Mouse (Mus musculus) c-Kit-positive CD71-positive TER-119-positive erythroid progenitor cells, embryonic 14.5 days (primary cell): Measurements from ENCODE around the gene Nadsyn1.

ENCODE experiments used
- DNase-seq: peaks from one replicate; pipeline ENCODE4 v3.0.0-alpha.2; 2013; ENCODE audit warnings: low spot score

Nadsyn1 gene

DNA sequence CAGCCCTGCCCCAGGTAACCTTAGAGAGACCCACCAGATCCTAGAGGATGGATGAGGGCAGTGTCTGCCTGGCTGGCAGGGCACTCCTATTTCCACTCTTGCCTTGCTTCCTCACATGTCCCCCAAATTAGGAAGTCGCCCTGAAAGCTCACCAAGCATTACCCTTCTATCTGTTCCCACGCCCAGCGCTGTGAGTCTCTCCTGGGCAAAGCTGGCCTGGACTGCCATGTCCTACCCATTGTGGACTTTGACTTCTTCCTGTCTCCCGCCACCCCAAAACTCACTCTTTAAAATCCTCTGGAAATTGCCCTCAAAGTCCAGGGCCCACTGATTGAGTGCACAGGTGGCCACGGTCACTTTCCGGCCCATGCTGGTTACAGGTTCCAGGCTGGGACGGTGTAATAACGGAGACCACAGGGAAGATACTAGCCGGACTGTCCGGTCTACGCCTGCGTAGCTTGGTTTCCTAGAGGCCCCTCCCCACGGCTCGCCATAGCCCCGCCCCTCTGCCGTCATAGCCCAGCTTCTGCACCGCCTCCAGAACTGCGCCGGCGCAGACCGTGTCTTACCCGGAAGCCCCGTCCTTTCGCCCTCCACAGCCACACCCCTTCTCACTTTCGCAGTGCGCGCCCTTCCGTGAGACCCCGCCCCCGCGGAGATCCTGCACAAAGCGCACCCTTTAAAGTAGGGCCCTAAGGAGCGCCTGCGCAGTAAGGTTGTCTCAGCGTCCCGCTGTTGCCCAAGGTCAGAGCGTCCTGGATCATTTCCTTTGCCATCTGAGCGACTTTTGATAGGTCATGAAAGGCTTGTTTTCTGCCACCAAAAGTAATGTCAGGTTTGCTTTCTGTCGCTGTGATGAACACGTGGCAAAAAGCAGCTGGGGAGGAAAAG, at the start of gene Nadsyn1, which contains the start of gene Dhcr7:
Gene Nadsyn1 (minus strand): TSS at position 475 of the 891 bp plus-strand sequence.
Gene Dhcr7 (plus strand): TSS at position 771 of the 891 bp plus-strand sequence.
- DNase-seq = peak; percentile 97

DNA sequence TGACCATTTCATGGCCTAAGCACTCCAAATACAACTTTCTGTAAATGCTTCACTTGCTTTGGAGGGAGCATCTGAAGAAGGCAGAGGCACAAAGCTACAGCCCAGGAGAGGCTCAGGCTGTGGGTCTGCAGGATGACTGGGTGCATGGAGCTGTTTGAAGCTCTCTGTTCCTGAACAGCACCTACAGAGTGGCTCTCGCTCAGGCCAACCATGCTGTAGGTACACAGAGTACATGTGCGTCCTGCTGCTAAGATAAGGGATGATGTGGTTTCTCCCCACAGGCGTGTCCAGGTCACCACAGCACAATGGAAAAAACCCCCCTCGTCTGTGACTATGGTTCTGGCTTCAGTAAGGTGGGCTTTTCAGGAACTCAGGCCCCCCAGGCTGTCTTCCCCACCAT, 46.2 kb upstream of the Nadsyn1 start:
- no peak for DNase-seq

DNA sequence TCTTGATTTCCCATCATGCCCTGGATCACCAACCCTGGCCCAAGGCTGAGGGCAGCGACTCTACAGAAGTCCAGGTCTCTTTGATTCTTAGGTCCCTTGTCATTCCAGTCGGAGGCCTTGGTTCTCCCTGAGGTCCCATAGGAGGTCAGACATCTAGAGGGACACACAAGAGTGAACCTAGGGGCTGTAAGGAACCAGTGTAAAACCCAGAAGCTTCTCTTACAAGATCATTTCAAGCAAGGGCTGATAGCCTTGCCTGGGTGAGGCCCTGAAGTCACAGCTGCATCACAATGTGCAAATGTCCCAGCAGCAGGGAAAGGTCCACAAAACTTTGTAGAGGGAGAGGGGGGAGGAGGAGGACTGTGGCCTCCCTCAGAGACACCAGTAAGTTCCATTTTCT, 43.9 kb upstream of the Nadsyn1 start, which contains the start of gene Gm498:
Gene Gm498 (plus strand): TSS at position 301 of the 400 bp plus-strand sequence.
- DNase-seq = no peak

DNA sequence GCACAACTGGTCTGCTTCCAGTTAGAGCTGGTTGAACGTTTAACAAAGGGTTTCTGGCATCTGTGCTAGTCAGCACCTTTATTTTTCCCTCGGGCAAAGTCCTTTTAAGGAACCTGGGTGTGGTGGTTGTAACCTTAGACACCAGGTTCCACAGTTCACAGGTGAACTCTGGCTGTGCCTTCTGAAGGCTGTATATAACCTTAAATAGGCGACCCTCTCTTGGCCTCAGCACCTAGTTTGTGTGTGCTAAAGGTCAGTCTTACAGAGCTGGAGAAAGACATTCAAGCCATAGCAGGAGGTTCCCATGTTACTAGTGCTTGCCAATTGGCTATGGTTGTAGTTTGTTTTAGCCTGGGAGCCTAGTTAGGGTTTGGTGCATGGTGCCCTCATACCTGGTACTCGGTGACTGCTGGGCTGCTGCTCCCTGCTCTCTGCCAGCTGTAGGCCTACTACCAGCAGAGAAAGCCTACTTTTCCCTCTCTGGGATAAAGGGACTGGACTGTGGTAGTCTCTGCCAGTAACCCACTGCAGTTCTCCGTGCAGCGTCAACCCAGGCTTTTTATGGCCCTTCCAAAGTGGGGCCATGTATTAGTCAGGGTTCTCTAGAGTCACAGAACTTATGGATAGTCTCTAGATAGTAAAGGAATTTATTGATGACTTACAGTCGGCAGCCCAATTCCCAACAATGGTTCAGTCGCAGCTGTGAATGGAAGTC, 26.3 kb upstream of the Nadsyn1 start:
- no peak for DNase-seq

DNA sequence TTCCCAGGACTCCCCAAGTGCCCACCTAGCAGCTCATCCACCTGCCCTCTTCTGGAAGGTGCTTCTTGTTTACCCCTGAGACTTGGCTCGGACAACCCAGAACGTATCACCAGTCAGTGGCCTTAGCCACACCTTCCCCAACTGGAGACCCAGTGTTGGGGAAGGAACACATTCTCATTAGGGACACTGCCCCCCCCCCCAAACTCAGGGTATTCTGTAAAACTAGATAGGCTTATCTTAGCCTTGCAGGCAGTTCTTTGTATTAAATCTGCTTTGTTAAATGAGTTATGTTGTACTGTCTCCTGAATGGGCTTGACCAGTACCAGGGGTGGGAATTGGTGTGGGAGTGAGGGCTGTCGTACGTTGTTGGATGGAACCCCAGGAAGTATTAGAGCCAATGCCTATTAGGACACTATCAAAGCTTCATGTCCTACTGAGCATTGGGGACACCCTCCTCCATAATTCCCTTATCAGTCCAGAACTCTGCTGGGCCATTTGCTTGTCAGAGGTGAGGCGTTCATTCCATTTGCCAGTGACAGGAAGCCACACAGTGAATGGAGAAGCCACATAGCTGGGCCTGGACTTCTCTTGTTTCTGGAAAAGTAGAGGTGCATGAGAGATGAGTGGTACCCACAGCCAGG, 25.6 kb upstream of the Nadsyn1 start:
- DNase-seq = no peak

DNA sequence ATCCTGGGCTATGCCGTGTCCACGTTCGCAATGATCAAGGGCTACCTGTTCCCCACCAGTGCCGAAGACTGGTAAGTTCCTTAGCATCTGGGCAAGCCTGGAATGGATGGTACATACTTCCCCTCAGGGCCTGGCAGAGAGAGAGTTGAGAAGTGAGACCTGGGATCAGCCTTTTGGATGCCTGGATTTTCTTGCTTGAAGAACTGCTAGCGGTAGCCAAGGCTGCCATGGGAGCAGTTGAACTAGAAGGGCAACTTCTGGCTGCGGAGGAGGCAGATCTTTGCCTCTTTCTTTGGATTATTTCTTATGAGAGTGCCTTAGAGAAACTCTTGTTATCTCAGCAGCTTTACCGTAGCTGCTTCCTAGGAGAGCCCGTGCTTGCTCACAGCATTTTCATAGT, 18.7 kb upstream of the Nadsyn1 start:
- no peak for DNase-seq

DNA sequence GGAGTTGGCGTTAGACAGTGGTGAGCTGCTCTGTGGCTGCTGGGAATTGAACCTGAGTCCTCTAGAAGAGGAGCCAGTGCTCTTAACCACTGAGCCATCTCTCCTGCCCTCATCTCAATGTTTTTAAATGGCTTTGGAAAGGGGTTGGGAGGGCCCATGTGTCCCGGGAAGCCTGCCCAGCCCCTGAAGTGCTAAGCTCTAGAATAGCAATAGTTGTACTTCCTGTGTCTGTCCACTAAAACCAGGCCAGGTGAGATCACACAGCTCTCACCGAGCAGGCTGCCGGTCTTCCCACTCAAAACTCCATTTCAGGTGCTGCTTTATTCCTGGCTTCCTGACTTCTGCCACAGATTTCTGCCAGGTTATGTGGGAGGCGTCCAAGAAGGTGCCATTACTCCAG, 17.5 kb upstream of the Nadsyn1 start:
- no peak for DNase-seq

DNA sequence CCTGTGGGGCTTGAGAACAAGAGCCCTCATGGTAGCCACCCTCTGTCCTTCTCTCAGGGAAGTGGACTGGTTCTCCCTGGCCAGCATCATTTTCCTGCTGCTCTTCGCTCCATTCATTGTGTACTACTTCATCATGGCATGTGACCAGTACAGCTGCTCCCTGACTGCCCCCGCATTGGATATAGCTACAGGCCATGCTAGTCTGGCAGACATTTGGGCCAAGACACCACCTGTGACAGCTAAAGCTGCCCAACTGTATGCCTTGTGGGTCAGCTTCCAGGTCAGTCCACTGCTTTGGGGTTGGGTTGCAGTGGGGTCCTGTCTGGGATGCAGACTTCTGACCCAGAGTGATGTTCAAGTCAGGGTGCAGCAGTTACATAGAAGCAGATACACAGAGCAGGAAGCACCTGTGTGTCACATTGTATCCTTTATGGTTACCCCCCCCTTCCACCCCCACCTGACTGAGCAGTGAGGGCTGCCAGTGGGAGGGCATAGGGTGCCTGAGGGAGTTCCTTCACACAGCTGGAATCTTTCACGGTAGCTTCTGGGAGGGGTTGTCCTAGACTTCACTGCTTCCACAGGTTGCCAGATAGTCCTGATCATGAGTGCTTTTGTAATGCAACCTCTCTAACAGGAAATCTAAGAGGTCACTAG, 15.2 kb upstream of the Nadsyn1 start:
- no peak for DNase-seq

DNA sequence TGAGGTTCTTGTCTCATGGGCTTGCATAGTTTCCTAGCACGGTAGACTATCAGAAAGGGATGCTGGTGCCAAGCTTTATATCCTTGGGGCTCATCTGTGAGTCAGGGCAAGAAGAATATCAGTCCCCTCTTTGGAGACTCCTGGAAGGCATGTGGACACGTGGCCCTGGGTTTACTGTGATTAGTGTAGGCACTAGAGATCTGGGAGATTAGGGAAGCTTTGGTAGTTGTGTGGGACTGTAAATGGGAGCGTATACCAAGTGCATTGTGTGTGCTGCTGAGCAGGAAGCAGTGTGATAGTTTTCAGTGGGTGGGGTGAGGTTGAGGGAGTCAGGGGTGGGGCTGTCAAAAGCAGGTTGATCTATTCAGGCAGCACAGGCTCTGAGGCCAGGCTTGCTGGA, 12.3 kb upstream of the Nadsyn1 start:
- DNase-seq = no peak

DNA sequence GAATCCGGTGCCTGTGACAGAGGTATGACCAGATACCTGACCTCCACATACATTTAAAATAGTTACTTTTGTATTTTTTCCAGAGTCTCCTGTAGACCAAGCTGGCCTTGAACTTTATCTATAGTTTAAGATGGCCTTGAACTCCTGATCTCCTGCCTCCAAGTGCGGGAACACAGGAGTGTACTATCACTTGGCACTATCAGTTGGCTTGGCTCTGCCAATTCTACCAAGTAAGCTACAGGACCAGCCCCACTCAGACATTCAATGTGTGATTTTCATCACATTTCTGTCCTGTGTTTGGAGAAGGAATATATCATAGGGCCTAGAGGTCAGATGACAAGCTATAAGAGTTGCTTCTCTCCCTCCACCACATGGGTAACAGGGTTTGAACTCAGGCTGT, 11.7 kb upstream of the Nadsyn1 start:
- no peak for DNase-seq

DNA sequence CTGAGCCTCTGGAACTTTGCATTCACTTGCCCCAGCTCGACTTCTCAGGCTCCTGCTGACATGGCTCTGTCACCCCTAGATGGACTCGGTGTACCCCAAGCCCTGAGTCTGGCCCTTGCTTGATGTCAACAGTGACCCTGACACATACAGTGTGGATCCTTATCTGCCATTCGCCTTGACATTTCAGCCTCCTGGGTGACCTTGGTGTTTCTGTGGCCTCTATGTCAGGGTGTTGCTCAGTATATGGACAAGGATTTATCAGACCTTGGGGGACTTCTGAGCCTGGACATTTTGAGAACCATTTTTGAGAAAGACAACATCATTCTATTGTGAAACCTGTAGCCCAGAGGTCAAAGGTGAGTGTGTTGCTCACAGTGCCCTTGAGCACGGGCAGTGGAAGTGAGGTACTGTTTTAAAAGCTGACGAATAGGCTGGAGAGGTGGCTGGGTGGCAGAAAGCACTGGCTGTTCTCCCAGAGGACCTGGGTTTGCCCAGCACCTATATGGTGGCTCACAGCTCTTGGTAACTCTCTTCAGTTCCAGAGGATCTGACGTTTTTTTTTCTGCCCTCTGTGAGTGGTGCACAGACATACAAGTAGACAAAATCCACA, 11.0 kb upstream of the Nadsyn1 start:
- no peak for DNase-seq

DNA sequence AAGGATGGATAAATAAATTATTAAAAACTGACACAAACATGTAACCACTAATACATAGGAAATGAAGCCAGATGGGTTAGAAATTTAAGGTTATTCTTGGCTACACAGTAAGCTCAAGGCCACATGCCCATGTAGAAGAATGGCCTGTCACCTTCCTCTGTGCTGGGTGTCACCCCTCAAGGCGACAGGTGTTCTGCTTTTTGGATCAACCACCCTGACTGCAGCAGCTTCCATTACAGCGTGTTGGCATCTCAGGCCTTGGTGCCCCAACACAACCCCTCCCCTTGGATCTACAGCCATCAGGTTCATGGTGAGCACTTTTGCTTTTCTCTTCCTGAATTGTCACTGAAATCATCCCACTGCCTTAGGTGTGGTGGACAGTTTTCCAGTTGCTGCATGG, 10.0 kb upstream of the Nadsyn1 start:
- no peak for DNase-seq

DNA sequence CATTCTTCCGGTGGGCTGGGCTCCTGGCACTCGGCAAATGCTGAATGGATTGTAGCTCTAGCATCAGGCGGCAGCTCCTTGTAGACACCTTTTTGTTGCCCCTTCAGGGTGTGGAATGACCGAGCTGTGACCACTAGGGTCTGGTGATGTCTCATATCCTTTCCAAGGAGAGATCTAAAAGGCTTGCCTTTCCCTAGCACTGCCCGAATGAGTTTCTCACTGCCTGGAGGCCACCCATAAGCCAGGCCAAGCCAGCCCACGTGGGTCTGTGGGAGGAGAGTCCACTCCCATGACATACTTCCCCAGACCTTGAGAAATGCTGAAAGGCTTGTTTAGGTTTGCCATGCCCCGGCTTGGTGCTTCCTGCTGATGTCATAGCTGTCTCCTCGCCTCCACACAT, 9.5 kb upstream of the Nadsyn1 start:
- no peak for DNase-seq

DNA sequence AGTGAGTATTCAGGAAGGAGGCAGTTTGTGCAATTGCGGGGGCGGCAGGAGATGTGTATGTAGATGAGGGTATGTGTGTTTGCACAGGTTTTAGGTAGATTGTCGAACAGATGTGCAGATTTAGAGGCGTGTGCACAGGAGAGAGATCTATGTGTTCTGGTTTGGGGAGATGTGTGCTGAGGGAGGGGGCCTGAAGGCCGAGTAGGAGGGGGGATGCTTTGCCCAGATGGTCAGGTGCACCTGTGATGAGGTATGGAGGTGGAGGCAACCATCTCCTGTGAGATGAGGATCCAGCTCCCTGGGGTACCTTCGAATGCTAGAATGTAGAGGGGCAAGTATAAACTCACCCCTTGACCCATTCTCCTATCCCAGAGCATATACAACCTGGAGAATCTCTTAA, 7.8 kb upstream of the Nadsyn1 start:
- DNase-seq = no peak

DNA sequence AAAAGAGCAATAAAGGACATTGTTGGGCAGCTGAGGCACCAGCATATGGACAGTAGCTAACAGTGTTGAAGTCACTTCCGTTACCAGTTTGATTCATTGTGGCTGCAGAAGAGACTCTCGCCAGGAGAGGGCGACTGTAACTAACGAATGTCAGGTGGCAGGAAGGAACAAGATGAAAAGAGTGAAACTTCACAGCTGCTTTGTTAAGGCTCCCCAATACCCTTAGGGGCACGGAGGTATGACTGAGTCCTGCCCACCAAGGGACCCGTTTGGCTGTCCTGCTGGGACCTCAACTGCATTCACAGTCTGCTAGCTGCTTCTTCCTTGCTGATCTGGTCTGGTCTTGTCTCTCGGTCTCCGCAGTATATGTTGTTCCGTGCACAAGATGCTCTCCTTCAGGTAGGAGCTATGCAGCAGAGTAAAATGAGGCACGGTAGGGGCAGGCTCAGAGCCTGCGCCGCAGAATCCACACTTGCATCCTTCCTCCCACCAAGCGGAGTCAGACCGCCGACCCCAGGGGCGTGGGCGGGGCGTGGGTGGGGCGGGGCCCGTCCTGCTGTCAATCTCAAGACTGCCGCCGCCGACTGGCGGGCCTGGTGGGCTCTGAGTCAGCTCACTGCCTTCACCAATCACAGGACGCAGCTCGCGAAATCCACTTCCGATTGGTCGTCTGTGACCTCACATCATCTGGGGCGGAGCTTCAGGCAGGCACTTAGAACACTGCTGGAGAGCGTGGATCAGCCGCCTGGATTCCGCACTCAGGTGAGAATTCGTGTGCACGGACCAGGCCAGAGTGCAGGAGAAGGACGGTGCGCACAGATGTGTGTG, 7.1 kb upstream of the Nadsyn1 start:
- DNase-seq = peak; percentile 96

DNA sequence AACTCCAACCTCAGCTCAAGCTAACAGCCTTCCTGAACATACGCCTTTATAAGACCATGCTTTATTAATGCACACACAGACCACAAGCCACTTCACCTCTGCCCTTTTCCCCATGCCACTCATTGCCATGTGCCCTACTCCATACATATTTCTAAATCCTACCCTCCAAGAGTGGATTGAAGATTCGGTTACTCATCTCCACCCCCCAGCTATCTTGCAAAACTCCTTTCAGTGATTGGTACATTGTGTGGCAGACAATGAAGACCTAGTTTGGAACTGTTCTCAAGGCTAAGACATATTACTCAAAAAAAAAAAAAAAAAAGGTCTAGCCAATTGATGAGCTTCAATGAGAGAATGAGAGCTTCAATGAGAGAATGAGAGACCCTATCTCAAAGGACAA, 4.3 kb upstream of the Nadsyn1 start:
- no peak for DNase-seq

DNA sequence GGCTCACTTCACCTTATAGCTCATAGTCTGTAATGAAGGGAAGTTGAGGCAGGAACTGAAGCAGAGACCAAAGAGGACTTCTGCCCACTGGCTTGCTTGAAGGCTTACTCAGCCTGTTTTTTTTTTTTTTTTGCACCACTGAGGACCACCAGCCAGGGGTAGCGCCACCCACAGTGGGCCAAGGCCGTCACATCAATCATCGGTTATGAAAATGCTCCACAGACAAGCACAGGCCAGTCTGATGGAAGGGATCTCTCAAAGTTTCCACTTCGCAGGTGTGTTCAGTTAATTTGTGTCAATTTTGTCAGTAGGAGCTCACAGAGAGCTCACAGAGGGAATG, 587 bp upstream of the Nadsyn1 start:
- DNase-seq = no peak

DNA sequence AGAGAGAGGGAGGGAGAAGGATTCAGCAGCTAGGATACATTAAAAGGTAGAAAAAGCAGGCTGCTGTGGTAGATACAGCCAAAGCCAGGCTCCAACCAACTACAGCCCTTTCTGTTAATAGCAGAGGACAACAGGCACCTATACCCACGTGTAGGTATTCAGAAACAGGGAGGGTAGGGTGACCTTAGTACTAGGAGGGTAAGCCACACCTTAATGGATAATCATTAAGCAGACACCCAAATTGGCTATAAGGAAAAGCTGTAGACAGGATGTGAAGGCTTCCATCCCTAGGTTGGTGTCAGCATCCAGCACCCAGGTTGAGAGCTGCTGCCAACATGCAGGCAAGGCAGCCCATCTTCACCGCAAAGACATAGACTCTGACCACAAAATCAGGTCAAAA, 1.4 kb downstream of the Nadsyn1 start:
- DNase-seq = no peak

DNA sequence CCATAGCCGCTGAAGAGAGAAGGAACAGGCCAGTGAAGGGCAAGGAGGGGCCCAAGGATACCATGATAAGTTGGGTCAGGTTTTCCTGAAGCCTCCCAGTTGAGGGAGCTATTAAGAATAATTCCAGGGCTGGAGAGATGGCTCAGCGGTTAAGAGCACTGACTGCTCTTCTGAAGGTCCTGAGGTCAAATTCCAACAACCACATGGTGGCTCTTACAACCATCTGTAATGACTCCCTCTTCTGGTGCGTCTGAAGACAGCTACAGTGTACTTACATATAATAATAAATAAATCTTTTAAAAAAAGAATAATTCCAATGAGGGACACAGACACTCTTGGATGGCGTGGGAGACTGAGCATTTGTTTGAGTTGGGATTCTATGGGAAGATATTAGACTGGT, 3.4 kb downstream of the Nadsyn1 start:
- no peak for DNase-seq

DNA sequence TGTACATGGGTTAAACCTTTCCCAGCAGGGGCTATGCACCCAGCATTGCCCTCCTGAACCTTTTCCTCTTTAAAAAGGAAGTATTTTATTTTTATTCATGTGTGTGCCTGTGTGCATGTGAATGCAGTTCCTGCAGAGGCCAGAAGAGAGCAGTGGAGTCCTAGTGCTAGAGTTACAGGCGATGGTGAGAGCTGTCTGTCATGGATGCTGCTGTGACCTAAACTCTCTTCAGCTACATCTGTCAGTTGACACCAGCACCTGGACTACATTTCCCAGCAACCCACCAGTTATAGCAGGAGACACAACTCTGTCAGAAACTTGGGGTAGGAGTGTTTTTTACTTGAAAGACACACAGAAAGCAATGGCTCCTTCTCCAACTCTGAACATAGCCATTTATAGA, 13.7 kb downstream of the Nadsyn1 start:
- DNase-seq = no peak

DNA sequence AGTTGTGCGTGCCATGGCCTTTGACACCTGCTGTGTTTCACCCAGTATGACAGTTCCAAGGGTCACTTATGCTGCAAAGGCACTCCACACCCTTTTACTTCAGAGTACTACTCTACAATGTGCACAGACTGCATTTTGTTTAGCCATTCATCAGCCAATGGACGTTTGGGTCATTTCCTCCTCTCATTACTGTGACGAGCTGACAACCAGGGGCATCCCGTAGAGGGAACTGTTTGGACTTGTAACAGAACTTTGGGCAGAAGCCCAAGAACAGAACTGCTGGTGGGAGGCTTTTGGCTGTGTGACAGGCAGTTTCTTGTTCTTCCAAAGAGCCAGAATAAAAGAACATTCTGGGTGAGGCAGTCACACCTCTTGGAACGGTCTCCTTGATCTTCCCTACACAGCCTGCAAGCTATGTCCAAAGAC, 17.4 kb downstream of the Nadsyn1 start:
- DNase-seq = no peak
